Mouse (Mus musculus) retina, embryonic 14.5 days (tissue): ENCODE results near the gene Nxn.

ENCODE experiments used
- DNase-seq: peaks from one replicate; pipeline ENCODE4 v3.0.0-alpha.2; 2015; ENCODE audit warnings: low spot score

Gene Nxn

GRCm38 (mm10) chr11:76328522-76329290, 70.2 kb downstream of the Nxn start:
- no peak for DNase-seq

GRCm38 (mm10) chr11:76328084-76328483, 70.9 kb downstream of the Nxn start:
- DNase-seq, result no peak

- no peak for DNase-seq
Observed at GRCm38 (mm10) chr11:76326672-76327071, 72.3 kb downstream of the Nxn start.

DNA sequence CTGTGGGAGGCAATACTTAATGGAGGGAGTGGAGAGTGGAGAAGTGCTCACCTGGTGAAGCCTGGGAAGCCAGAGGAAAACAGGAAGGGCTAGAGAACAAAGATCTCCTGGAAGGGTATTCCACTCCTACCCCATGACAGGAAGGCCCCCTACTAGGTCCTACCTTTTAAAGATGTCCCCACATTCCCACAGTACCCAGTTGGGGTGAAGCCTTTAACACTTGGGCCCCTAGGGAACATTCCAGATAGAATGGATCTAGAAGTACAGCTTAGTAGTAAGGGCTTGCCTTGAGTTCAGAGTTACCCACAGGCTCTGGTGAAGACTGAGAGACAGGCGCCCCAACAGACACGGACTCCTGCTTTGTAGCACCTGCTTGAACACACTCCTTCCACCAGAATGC, 72.9 kb downstream of the Nxn start:
- no peak for DNase-seq

DNA sequence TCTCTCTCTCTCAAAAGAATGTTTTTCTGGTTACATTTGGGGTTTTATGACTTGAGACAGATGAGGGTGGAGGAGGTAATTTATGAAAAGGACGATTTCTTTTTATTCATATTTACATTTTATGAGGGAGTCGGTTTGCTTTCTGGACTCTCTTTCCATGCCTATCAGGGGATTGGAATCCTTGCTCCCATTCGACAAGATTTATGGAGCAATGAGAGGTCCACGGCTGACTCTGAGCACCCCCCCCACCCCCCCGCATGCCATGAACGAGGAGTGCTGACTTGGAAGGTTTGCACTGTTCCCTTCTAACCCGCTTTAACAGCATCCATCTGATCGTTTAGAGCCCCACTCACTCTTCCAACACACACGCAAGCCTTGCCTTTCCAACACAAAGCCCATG, 74.1 kb downstream of the Nxn start:
- DNase-seq, result no peak

DNA sequence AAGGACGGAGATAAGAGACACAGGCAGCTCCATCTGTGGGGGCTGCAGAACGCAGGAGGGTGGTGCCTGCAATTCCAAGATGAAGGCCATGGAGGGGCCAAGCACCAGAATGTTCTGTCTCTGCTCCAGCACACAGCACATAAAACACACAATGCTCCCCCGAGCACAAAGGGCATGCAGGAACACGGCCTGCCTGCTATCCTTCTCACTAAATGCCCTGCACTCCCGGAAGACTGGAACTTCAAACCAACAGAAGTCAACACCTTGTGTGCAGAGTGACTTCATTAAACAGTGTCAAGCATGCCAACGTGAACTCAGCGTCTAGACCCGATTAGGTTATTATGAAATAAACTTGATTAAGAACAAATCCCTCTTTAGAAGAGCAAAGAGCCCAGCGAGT, 74.7 kb downstream of the Nxn start:
- DNase-seq, result no peak

DNA sequence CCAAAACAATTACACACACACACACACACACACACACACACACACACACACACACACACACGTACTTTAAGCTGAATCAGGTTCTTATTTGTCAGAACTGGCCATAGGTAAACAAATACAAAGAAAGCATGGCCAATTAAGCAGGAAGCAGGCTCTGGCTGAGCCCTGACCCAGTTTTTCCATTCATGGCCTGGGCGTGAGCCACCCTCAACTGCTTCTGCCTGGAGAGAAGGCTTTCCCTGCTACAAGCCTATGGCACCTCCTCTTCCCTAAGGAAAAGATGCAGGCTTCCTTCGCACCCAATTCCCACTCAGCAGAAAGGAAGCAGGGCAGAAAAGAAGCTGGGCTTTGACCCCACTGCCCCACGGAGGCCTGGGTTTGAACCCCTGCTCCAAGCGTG, 76.0 kb downstream of the Nxn start:
- DNase-seq, result no peak

DNA sequence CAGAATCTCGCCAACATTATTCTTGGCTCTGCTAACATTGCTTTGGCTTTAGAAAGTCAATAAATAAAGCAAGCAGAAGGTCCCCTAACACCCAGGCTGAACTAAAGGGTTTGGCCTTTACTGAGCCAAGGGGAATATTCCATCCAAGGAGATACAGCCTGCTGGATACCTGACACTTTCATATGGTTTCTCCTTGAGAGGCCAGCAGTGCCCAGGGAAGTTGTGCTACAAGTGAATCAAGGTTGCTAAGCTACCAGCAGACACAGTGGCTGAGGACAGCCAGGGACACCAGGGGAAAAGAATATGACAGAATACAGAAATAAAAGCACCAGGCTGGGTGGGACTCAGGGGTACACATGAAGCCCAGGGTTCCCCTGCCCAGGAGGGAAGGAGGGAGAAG, 76.9 kb downstream of the Nxn start:
- DNase-seq, result no peak

- no peak for DNase-seq
Observed at GRCm38 (mm10) chr11:76320475-76320874, 78.5 kb downstream of the Nxn start.

DNA sequence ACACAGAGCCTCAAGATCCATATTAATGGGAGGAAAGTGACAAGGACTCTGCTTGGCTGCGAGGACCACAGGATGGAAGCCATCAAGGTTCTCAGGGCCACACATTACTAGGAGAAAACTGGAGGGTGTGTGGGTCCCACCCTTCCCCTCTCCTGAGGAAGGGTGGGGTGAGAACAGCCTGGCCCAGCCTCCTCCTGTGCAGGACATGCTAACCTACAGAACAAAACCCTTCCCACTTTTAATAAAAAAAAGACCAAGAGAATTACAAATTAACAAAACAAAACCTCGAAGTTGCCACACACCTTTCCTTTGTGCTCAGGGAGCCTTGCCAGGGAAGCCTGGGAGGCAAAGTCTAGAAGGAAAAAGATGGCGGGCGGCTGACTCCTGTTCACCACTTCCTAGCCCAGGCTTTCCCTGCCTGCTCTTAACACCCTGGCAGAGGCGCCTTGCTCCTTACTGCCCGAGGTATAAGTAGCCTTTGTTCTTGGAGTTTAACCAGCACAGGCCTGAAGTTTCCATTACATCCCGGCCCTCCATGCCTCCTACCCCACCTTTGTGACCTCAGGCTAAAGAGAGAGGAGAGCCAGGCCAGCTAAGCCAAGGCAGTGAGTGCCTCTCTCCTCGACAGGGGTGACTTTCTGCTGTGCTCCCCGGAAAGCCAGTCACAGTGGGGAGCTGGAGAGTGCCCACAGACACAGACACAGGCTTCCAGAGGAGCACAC, 79.1 kb downstream of the Nxn start:
- no peak for DNase-seq

DNA sequence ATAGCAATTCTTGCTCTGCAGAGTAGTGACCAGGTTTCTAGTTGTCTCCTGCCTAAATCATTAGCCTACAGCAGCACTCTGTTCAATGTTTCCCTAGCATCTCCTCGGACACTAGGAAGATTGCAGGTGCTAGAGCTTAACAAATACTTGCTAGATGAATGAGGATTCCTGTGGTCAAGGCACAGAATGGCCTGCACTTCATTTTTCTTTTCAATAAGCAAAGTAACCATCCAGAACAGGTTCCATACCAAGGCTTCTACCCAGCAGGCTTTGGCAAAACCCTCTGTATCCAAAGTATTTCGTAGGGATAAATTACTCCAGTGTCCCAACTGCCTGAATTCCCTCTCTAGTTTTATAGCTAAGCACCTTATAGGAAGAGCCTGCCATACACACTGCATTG, 81.0 kb downstream of the Nxn start:
- no peak for DNase-seq

- no peak for DNase-seq
Observed at GRCm38 (mm10) chr11:76315785-76316444, 83.0 kb downstream of the Nxn start.

- DNase-seq, result no peak
Observed at GRCm38 (mm10) chr11:76314741-76315140, 84.2 kb downstream of the Nxn start.

GRCm38 (mm10) chr11:76314140-76314539, 84.8 kb downstream of the Nxn start:
- no peak for DNase-seq

GRCm38 (mm10) chr11:76312805-76313204, 86.1 kb downstream of the Nxn start:
- no peak for DNase-seq

DNA sequence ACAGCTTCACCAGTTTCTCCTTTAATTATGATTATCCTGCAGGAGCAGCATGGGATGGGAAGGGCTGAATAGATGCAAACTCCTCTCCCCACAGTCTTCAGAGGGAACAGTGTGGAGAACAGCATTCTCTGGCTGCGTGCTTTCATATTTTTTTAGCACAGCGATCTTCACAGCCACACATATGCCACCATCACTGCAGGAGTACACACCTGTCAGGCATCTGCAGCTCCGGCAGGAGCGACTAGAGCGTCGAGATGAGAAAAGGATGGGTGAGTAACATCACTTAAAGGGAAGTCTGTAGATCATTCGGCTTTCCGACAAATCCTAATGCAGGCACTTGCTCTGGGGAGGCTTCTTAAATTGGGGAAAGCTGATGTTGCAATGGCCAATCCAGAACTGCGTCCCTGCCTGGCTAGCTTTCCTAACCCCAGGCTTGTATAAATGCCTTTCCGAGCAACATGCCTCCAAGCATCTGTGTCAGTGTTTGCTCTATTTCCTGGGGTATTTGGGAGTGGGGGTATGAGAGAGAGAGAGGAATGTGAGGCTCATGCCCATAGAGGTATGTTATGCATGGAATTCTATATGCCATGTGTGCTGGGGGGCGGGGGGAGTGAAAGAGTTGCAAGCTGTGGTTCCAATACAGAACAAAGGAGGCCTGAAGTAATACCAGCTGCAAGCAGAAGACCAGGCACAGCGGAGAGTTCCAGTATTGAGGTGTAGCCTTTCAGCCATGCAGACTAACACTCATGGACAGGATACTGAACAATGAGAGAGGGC, 87.5 kb downstream of the Nxn start:
- peak; percentile 45 for DNase-seq

DNA sequence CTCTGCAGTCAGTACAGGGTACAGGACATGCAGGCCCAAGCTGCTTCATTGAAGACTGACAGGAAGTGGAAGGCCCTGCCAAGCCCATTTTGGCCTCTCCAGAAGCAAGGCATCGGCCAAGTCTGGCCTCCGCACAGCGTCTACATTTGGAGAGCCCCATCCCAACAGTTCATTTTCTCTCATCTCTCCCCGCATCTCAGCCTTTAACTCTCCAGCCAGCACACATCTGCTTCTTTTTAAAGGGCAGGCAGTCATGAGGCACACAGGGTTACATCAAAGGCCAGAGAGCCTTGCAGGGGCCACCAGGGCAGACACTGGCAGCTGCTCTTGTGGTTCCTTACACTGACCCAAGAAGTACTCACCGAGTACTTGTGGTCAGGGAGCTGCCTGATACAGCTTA, 89.1 kb downstream of the Nxn start:
- no peak for DNase-seq

DNA sequence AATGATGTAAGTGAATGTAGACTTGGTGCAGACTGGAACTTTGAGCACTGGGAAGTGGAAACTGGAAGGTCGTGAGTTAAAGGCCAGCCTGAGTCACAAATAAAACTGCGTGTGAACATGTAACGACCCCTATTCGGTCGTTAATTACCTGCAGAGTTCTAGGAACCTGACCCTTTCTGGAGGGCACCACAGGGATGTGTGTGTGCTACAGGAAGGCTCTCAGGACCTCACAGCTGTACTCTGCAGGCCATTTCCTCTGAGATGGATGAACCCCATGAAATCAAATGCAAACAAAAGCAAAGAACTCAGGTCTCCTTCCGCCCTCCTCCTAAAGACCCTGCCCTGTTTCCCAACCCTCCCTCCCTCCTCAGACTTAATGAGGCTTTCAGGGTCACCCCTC, 89.9 kb downstream of the Nxn start:
- no peak for DNase-seq

DNA sequence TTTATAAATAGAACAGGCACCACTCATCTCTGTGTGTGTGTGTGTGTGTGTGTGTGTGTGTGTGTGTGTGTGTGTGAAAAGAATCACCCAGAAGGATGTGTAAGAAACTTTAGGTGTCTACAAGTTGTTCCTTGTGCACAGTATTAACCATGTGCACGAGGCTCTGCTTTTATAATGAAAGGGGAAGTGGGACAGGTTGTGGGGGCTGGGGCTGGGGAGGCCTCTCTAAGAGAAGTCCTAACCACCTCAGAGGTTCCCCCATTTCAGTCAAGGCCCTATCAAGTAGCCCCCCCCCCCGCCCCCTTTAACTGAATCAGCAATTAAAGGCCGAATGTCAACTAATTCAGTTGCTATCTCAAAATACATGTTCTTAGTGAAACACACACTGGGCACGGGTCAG, 92.2 kb downstream of the Nxn start:
- no peak for DNase-seq

- DNase-seq, result no peak
Observed at GRCm38 (mm10) chr11:76305571-76305970, 93.4 kb downstream of the Nxn start.

- no peak for DNase-seq
Observed at GRCm38 (mm10) chr11:76303368-76303767, 95.6 kb downstream of the Nxn start.

DNA sequence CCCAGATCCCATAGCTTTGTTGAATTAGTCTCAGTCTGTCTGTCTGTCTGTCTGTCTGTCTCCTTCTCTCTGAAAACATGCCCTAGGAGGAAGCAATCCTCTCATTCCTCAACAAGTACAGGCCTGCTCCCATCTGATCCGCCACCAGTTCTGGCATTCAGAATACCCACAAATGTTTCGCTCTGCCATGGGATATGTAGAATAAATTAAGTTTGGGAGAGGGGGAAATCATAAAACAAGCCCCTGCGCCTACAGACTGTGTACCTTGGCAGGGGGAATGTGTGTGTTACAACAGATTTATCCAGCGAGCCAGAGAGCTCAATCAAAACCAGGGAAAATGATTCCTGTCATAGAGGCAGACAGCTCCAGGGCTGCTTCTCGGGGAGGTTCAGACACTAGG, 98.1 kb downstream of the Nxn start:
- DNase-seq, result no peak
